Mouse (Mus musculus): ENCODE results near the gene Pex12.
"Not testable (repeated sequence)": the region's sequence is repeated elsewhere in the genome, so short reads cannot be mapped to it uniquely, and the experiment has no call there.

The Pex12 gene

DNA sequence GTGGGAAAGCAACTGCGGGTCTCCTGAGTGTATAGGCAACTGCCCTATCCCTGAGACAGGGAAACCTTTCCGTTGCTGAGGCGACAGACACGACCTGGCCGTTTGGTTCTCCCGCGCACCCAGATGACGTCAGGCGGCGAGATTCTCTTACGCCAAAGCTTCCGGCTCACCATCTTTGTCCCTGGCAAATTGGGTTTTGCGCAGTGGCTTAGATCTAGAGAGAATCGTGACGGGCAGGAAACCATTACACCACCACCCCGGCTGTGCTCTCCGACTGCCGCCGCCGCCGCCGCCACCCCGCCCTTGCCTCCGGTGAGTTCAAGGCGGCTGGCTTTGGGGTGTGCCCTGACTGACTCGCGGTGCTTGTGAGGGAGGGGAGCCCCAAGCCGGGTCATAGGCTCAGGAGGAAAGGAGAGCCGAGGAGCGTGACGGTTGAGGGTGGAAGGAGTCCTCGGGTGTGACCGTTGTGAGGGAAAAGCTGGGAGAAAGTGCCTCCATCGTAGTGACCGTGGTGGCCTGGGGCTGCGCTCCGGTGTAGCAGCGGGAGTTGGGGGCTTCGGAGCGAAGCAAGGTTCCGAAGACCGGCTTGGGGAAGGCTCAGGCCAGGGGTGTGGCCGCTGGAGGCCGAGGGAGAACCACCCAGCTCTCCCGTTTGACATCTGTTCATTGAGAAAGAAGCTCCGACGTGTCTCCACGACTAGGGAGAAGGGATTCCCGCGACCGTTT lies at the start of gene Pex12:
Pex12 (minus strand) TSS at position 61 of the 726 bp plus-strand sequence.
- peak; percentile 94 to 95 for DNase-seq (ENCODE audit: low spot score in 2 of 2)

DNA sequence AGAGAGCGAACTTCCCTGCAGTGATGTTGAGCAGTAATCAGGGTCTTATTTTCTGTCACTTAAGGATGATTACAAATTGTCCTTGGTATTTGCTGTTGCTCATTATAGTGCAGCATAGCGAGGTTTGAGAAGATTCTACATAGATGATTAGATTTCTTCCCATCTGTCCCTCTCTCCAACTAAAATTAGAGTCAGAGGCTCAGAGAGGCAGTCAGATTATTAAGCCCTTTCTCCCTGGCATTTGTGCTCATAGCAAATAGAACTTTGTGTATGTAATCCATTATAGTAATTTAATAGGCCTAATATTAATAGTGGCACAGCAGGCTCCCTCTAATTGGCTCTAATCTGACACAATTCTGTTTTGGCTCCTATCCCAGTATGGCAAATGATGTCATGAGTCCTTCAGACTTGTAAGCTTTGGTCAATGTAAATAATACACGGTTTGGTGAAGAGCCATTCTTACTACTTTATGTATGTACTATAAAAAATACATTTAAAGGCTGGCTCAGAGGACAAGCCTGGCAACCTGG lies 39.4 kb upstream of the Pex12 start:
- DNase-seq (ENCODE audit: low spot score in 2 of 2) = no peak

DNA sequence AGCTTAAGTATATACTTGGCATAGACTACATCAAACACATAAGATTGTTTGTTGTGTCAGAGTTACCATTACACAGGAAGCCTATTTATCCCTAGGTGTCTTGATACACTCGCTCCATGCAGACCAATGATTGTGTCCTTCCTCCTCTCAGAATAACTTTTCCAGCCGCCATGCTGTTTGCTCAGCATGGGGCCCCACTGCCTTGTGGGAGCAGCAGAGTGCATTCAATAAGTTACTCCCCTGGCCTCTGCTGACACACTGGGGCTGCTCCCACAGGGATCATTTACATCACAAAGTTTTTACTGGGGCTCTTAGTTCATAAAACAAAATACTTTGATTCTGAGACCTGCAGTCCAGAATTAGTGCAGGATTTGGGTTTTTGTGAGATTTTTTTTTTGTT lies 37.3 kb upstream of the Pex12 start:
- no peak for DNase-seq (ENCODE audit: low spot score in 2 of 2)

DNA sequence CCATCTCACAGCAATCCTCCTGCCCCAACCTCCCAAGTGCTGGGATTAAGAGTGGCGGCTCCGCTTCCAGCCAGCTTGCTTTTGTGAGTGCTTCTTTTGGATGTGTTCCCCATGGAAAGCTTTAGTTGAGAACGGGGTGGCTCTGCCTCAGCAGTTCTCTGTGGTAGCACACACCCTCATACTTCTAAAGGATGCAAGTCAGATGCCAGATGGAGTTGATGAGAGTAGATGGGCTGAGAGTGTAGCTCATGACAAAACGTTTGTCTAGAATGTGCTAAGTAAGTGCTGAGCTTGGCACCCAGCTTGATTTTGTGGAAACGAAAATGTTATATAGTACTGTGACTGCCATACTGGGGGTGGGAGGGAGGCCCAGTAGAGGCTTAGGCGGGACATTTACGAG lies 33.4 kb upstream of the Pex12 start:
- DNase-seq (ENCODE audit: low spot score in 2 of 2) = no peak

DNA sequence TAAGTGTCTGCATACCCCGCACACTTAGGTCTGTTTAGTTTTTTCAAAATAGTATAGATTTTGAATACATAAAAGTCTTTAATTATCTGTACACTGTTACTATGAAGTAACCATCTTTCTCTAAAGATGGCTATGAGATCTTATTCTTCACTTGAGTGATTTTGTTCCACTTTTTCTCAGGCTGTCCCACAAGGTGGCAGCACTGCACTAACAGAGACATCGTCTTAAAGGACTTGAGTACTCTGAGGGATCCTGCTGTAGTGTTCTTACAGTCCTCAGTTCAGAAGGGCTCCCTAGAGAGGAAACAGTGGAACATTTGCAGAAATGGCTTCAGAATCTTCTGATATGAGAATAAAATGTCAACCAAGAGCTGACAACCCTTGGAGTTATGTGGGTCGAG lies 25.0 kb upstream of the Pex12 start:
- DNase-seq (ENCODE audit: low spot score in 2 of 2) = peak; percentile 12 to 51

DNA sequence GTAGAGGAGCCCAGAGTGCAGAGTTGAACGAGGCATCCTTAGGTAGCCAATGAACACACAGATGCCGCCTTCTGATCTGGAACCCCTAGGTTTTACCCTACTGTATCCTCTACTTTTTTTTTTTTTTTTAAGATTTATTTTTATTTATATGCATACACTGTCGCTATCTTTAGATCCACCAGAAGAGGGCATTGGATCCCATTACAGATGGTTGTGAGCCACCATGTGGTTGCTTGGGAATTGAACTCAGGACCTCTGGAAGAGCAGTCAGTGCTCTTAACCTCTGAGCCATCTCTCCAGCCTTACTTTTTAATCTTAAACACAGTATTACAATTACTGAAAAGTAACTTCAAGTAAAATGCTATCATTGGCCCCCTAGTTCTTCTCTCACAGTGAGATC lies 24.3 kb upstream of the Pex12 start:
- DNase-seq (ENCODE audit: low spot score in 2 of 2) = not testable (repeated sequence)

DNA sequence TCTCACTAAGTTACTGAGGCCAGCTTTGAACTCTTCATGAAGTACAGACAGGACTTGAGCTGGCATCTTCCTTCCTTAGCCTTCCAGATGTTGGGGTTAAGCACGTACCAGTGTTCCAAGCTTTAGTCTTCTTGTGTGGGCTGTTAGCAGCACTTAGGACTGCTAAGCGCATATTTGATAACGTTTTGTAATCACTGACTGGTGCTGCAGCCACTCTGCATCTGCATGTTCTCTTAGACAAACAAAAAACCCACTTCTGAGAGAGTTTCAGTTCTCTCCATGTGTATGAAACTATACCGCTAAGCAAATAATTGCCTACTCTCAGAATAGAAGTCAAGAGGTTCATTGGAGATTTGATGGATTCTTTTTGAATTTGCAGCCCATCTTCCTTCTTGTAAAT lies 16.7 kb upstream of the Pex12 start:
- no peak for DNase-seq (ENCODE audit: low spot score in 2 of 2)

DNA sequence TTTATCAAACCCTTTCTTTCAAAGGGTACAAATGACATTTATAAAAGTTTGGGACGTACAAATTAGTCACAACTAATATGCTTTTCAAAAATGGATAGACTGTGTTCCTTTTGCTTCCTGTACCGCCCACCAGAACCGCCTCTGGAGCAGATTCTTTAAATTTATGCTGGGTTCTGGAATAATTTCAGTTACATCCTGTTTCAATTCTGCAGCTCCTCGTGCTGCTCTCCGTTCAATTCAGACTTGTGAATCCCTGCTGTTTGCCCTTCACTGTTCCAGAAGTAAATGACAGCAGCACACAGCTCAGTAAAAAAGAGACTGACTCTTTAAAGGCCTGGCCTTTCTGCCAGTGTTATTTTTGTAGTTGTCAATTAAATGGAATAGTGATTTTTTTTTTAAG lies 10.1 kb upstream of the Pex12 start:
- no peak for DNase-seq (ENCODE audit: low spot score in 2 of 2)

DNA sequence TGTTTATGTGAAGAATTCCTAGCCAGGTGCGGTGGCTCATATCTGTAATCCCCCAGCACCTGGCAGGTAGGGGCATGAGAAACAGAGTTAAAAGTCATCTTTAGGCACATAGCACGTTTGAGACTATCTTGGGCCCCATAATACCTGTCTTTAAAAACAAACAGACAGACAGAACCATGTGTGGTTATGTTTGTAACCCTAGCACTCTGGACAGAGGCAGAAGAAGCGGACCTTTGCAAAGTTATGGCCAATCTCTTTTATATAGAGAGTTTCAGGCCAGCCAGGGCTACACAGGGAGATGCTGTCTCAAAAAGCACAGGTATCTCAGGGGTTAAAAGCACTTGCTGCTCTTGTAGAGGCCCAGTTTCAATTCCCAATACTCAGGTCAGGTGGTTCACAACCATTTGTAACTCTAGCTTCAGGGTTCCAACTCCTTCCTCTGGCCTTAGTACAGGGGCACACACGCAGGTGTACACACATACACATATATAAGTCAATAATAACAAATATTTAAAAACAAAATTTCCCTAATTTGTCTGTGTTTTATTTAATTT lies 4.4 kb upstream of the Pex12 start:
- no peak for DNase-seq (ENCODE audit: low spot score in 2 of 2)

DNA sequence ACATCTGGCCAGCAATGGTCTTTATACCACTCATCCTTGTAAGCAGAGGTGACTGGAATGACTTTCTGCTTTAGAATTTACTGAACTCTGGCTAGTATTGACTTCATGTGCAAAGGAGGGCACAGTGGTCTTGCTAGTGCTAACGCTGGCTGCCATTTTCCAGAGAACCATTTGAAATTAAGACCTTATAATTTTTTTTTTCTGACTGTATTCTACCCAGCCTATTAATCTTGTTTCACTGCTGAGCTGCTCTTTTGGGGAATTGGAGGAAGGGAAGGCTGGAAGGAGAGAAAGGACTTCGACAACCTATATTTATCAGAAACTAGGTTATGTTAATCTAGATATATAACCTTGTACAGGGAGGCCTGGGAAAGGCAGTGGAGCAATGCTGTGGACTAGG lies 2.1 kb upstream of the Pex12 start:
- DNase-seq (ENCODE audit: low spot score in 2 of 2) = no peak

DNA sequence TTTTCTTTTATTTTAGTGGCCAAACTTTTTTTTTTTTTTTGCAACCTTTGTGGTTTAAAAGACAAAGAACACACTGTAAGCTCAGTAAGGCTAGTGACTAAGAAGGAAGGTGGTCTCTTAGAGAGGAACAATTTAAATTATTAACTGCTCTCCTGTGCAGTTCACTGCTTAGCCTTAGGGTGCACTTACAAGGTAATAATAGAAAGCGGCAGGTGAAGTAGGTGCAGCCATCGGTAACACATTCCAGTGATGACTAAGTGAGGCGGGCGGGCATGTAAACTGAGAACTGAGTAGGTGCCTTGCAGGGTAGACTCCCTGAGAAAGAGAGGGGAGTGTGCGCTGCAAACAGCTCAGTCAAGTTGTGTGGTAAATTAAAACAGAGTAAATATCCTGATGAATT lies 1.4 kb upstream of the Pex12 start:
- DNase-seq (ENCODE audit: low spot score in 2 of 2) = no peak

DNA sequence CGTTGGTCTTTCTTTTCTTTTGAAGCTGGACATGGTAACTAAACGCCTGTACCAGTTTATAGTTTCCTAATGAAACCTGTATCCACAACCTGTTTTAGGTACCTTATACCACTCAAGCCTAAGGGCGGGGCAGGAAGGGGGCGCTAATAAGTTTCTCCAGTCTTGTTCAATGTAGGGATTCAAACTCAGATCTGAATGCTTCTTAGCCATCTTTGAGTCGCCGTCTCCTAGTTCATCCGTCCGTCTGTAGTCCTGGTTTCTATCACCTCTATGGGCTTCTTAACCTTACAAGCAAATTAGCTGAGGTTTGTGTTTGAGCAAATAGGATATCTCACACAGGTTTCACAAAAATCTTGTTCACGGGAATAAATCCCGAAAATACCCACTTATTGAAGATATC lies 262 bp downstream of the Pex12 start:
- DNase-seq (ENCODE audit: low spot score in 2 of 2) = no peak

DNA sequence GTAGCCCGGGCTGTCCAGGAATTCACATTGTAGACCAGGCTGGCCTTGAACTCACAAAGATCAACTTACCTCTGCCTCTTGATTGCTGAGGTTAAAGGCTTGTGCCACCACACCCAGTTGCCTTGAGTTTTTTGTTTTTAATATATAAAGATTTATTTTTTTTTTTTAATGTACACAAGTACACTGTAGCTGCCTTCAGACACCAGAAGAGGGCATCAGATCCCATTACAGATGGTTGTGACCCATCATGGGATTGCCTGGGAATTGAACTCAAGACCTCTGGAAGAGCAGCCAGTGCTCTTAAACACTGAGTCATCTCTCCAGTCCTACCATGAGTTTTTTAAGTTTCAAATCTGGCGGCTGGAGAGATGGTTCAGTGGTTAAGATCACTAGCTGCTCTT lies 955 bp downstream of the Pex12 start:
- no peak for DNase-seq (ENCODE audit: low spot score in 2 of 2)

DNA sequence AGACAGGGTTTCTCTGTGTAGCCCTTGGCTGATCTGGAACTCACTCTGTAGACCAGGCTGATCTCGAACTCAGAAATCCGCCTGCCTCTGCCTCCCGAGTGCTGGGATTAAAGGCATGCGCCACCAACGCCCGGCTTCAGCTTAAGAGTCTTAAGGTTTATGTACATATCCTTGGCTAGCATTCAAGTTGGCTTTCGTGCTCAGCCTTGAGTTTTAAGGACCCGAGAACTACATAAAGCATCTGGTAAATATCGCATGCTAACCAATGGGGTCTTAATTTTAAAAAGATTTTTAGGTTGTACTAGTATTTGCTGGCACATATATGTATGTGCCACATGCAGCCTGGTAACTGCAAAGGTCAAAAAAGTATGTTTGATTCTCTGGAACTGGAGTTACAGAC lies 2.7 kb downstream of the Pex12 start:
- DNase-seq (ENCODE audit: low spot score in 2 of 2) = no peak

DNA sequence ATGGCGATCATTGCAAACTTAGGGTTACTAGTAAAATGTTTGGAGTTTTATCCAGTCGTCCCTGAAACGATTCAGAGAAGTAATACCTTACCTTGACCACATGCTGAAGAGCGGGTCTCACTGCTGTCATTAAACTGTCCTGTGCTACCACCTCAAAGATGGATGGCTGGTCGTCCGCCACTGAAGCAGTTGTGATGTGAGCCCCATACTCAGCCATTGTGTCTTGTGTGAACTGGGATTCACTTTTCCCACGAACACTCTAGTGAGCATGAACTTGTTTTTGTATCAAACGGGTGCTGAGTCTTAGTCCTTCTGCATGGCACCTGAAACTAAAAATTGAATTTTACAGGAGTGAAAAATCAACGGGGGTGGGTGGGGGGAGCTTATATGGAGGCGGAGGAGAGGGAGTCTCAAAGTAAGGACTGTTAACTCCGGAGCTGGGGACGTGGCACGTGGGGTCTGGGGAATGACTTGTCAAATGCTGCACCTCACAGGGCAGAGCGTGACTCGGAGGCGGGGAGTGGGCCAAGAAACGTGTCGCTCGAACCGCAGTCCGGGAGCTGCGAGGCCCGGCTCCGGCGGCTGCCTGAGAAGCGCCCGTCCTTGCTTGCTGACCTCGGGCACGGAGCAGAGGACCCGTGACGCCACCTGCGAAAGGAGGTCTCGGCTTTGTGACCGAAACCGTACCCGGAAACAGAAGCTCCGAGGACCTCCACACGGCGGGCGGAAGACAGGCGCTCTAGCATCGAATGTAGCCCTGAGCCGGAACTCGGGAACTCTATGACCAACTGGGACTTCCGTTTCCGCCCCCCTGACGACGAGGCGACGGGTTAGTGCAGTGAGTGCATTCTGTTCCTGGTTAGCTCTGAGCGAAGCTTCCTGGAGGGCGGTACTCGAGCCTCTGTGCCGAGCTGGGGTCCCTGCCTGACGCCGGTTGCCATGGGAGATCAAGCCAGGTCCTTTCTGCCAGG lies 3.9 kb downstream of the Pex12 start, which contains the start of gene Ap2b1:
Ap2b1 (plus strand) TSS at position 800 of the 971 bp plus-strand sequence.
- DNase-seq (ENCODE audit: low spot score in 2 of 2) = peak; percentile 93 to 95

DNA sequence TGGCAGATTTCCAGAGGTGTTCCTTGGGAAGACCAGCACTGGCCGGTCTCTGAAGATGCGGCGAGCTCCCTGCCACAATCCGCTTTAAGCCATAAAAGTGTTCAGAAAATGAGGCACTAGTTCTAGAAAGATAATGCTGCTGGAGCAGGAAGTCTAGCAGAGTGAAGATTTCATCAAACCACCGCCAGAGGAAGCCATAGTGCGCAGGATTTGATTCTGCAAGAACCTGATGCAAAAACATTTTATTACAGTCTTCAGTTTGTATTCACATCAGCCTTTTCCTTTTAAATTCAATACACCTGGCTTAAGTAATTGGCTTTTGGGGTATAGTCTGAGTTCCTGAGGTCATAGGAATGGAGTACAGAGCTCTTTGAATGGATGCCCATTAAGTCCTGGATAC lies 4.6 kb downstream of the Pex12 start:
- no peak for DNase-seq (ENCODE audit: low spot score in 2 of 2)

DNA sequence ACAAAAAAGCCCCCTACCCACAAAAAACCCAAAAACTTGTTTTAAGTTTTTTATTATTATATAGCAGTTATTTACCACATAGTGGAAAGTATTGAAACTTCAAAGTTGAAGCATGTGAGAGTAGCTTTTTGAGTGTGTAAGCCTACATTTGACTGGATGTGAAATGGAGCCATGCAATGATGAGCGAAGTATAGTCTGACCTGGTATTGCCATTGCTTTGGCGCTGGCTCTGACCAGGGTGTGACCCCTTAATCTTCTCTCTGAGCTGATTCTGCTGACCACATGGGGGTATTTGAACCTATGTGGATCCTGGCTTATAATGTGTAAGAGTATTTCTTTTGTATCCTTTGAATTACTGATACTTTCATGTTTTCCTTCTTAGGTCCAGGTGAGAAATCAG lies 8.3 kb downstream of the Pex12 start:
- DNase-seq (ENCODE audit: low spot score in 2 of 2) = no peak

DNA sequence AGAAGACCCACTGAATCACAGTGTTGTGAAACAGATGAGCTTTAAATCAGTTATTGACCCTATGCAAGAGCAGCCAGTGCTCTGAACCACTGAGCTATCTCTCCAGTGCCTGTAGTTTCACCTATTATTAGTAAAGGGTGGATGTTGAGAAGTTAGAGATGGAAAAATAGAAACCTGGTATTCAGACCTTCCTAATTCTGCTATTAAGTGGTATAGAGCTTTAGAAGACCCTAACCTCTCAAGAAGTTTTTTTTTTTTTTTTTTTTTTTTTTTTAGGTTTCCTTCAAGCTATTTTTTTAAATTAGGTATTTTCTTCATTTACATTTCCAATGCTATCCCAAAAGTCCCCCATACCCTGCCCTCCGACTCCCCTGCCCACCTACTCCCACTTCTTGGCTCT lies 9.2 kb downstream of the Pex12 start:
- no peak for DNase-seq (ENCODE audit: low spot score in 2 of 2)

DNA sequence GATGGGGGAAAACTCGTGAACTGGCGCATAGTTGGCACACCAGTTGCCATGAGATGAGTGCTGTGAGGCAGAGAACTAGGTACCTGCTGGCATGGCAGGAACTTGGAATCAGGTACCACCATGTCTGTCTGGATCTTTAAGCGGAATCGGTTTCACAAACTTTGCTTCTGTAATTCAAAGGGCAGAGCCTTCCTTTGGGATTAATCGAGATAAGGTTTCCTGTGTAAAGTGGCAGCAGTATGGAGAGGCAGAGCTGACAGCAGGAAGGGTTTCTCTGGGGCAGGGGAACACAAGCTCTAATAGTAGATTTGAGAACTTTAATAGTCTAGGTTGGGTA lies 10.2 kb downstream of the Pex12 start:
- no peak for DNase-seq (ENCODE audit: low spot score in 2 of 2)

DNA sequence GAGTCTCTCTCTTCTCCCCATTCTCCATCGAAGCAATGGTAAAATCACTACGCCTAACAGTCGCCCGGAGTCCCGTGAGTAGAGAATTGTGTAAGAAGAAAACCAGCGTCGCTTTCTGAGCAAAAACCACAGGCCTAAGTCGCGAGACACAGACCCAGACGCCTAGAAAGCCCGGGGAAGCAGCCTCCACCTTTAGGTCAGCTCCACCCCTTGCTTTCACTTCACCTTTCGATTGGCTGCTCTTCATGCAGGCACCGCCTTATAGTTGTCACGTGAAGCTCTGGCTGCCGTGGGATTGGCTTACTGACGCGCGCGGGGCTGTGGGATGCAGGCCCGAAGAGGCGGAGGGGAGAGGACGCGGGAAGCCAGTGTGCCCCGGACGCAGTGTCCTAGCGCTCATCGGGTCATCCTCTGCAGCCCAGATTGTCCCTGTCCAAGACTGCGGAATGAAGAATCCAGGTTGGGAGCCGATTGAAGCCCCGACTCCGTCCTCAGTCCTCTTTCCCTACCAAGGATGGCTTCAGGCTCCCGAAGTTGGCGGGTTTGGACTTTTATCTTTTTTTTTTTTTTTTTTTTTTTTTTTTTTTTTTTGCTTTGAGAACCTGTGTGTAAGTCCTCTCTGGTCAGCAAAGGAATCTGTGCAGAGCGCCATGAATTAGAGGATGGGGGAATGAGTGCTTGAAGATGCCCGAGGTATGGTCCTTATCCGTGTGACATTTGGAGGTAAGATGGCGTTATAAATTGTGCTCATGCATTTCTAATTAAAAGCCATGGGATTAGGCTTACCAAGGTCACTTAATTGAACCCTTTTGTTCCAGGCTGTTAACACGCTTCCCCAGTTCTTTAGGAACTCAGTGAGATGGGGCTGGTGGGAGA lies 10.8 kb downstream of the Pex12 start:
- DNase-seq (ENCODE audit: low spot score in 2 of 2) = peak; percentile 93 to 94

DNA sequence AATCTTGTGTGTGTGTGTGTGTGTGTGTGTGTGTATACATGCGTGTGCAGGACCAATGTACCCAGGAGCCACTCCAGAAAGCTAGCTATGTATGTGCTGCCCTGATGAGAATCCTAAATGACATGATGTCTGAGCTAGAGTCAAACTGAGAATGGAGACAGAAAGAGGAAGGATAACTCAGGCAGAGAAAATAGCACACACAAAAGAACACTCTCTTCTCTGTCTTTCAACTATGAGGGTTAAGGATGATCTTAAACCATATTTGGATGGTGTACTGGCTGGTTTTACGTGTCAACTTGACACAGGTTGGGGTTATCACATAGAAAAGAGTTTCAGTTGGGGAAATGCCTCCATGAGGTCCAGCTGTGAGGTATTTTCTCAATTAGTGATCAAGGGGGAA lies 12.8 kb downstream of the Pex12 start:
- DNase-seq (ENCODE audit: low spot score in 2 of 2) = no peak

DNA sequence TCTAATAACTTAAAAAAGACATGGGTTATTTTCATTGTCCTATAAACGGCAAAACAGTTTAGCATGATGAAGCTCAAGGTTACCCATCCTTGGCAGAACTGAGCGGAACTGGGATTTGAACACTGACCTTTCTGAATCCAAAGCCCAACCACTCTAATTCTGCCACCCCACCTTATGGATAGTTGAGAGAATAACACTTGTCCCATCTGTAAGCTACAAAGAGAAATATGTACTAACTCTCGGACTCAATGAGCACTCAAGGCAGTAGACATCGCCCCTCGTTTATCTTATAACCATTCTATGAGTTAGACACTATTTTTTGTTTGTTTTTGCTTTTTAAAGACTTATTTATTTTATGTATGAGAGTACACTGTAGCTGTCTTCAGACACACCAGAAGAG lies 13.3 kb downstream of the Pex12 start:
- DNase-seq (ENCODE audit: low spot score in 2 of 2) = no peak

All from natural killer cell, adult 2 months (primary cell).